Mouse (Mus musculus) neural tube, embryonic 14.5 days (tissue): Measurements from ENCODE around the gene Olfr1306. TPM values are rescaled to one million over a fixed set of nuclear protein-coding genes. Genes with fewer than 3 reads are reported as not detected.

Experiments
- ATAC-seq: fragments of 200-750 bp; cut with Nextera tagmentation; 2 replicates; pipeline ENCODE4 v1.8.0; 2017; ENCODE audit warnings: low read depth, mild to moderate bottlenecking, moderate TSS enrichment, moderate library complexity
- H3K27ac ChIP-seq: fragments of 300-500 bp; sonication (generic); 2 replicates; pipeline ENCODE4 v1.5.1; 2014; ENCODE audit warnings: low read depth, mild to moderate bottlenecking, control low read depth, low read length, moderate library complexity, mixed read lengths
- H3K27me3 ChIP-seq: fragments of 300-500 bp; sonication (generic); 2 replicates; pipeline ENCODE4 v1.6.1; 2014; ENCODE audit warnings: low read length; ENCODE audit not compliant: control insufficient read depth, insufficient read depth
- H3K36me3 ChIP-seq: fragments of 300-500 bp; sonication (generic); 2 replicates; pipeline ENCODE4 v1.6.1; 2014; ENCODE audit warnings: low read length, mixed read lengths; ENCODE audit not compliant: control insufficient read depth, insufficient read depth
- H3K4me1 ChIP-seq: fragments of 300-500 bp; sonication (generic); 2 replicates; pipeline ENCODE4 v1.6.1; 2014; ENCODE audit warnings: low read length; ENCODE audit not compliant: control insufficient read depth, insufficient read depth
- H3K4me2 ChIP-seq: fragments of 300-500 bp; sonication (generic); 2 replicates; pipeline ENCODE4 v1.6.1; 2014; ENCODE audit warnings: mild to moderate bottlenecking, low read depth, low read length, control low read depth
- H3K4me3 ChIP-seq: fragments of 300-500 bp; sonication (generic); 2 replicates; pipeline ENCODE4 v1.5.1; 2014; ENCODE audit warnings: low read depth, low read length, control low read depth, mixed read lengths
- H3K9ac ChIP-seq: fragments of 300-500 bp; sonication (generic); replicated peaks from 2 replicates; pipeline ENCODE4 v1.6.1; 2014; ENCODE audit warnings: low read depth, mild to moderate bottlenecking, control low read depth, low read length, mixed read lengths
- H3K9me3 ChIP-seq: fragments of 300-500 bp; sonication (generic); 2 replicates; pipeline ENCODE4 v1.6.1; 2016; ENCODE audit warnings: low read length; ENCODE audit not compliant: control insufficient read depth
- WGBS: fragments of 180-500 bp; shearing (Covaris S2); extraction: QIAGEN DNeasy Blood & Tissue Kit; methylation state at CpG from one replicate; pipeline ENCODE4 v1.1.7; 2014; 5-methylcytosine and 5-hydroxymethylcytosine counted together
- polyA plus RNA-seq: library from polyadenylated mRNA; unstranded; fragments of >200 nt; fragmentation: Nextera tagmentation; extraction: Ambion mirVana; gene quantifications from 2 replicates; pipeline ENCODE4 v1.2.1, GENCODE M21; 2014

Olfr1306 gene
- not detected in 2 replicates for polyA plus RNA-seq

DNA sequence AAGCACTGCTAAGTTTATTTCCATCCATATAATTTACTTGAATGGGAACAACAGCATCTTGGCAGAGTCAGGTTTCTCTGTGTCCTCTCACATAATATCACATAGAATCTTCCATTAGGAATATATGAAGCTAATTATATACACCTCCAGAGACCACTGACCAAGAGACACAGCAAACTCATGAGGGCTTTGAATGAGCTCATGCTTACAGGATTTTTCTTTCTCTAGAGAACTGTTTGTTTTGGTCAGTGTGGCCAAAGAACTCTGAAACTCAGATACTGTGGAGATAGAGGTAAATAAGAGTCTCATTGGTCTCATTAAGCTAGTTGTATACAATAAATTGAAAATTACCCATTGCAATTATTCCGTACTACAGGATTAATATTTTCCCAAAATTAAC is at the start of gene Olfr1306:
Gene Olfr1306, minus strand, starts transcription at position 101 of the 400 bp plus-strand sequence.
- 74% methylated on average over 1 of the region's 1 CpGs for WGBS
- no peak within 1 kb of the TSS for H3K4me2 ChIP-seq

DNA sequence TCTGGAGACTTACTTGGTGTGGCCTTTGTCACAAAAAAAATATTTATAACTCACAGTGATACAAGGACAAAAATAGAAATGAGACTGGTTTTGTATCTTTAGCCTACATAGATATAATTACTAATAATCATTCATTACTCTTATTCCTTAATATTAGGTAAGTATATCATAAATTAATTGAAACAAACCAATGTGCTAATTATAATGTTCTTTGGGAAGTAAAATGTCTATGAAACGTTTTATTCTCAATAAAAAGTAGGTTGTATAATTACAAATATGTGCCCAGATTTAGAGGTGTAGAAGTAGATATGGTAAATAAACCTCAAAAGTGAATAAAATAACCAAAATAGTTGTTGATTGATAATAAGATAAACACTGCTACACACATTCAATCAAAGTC is 48.8 kb upstream of the Olfr1306 start, which contains the start of gene Olfr1308:
Gene Olfr1308, minus strand, starts transcription at position 101 of the 400 bp plus-strand sequence.
- ATAC-seq, result no peak
- no peaks in the 10 kb centered on the region for H3K9me3 ChIP-seq
- WGBS, result 63% methylated on average over 1 of the region's 1 CpGs
- H3K27me3 ChIP-seq, result no peaks in the 10 kb centered on the region
- H3K36me3 ChIP-seq, result no peaks in the 10 kb centered on the region
- H3K4me1 ChIP-seq, result no peaks in the 10 kb centered on the region
- H3K9ac ChIP-seq, result no peak within 1 kb of the TSS
- no peak within 1 kb of the TSS for H3K4me3 ChIP-seq
- no peak within 1 kb of the TSS for H3K4me2 ChIP-seq
- H3K27ac ChIP-seq, result no peak within 1 kb of the TSS

More for the DNA sequence above, at the start of gene Olfr1306:
- ATAC-seq, result no peak
- H3K4me3 ChIP-seq, result no peak within 1 kb of the TSS
- H3K4me1 ChIP-seq, result no peaks in the 10 kb centered on the region
- H3K27me3 ChIP-seq, result no peaks in the 10 kb centered on the region
- no peaks in the 10 kb centered on the region for H3K36me3 ChIP-seq
- H3K27ac ChIP-seq, result no peak within 1 kb of the TSS
- H3K9ac ChIP-seq, result no peak within 1 kb of the TSS
- H3K9me3 ChIP-seq, result no peaks in the 10 kb centered on the region

DNA sequence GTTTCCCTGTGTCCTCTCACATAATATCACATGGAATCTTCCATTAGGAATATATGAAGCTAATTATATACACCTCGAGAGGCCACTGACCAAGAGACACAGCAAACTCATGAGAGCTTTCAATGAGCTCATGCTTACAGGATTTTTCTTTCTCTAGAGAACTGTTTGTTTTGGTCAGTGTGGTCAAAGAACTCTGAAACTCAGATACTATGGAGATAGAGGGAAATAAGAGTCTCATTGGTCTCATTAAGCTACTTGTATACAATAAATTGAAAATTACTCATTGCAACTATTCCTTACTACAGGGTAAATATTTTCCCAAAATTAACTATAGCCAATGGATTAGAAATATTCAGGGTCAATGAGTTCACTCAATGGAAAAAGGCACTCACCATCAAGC is 33.3 kb upstream of the Olfr1306 start, which contains the start of gene Olfr1307:
Gene Olfr1307, minus strand, starts transcription at position 101 of the 400 bp plus-strand sequence.
- H3K4me1 ChIP-seq, result no peaks in the 10 kb centered on the region
- H3K9ac ChIP-seq, result no peak within 1 kb of the TSS
- WGBS, result 83% methylated on average over 1 of the region's 1 CpGs
- H3K27me3 ChIP-seq, result no peaks in the 10 kb centered on the region
- H3K27ac ChIP-seq, result no peak within 1 kb of the TSS
- no peaks in the 10 kb centered on the region for H3K36me3 ChIP-seq
- H3K4me3 ChIP-seq, result no peak within 1 kb of the TSS
- H3K9me3 ChIP-seq, result no peaks in the 10 kb centered on the region
- no peak within 1 kb of the TSS for H3K4me2 ChIP-seq
- no peak for ATAC-seq

DNA sequence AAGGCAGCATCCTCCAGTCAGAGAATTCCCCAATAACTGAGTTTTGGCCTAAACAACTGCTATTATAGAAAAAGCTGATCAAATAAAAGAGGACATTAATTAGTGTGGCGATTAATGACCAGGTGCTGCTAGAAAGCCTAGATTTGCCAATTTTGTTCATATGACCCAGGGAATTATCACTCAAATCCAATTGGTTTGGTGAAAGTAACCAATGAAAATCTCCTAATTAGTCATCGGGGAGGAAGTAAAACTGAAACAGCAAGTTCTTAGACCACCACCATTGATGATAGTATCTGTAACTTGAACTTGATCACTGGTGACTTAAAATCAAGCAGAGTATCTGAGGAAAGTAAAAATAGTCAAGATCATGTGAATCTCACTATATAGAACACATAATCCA is 39.0 kb downstream of the Olfr1306 start, which contains the start of gene Olfr1305:
Gene Olfr1305, minus strand, starts transcription at position 101 of the 400 bp plus-strand sequence.
- Histone ChIP-seq H3K4me3 (no peak within 1 kb of the TSS), H3K27me3 (no peaks in the 10 kb centered on the region), H3K4me1 (no peaks in the 10 kb centered on the region), H3K4me2 (no peak within 1 kb of the TSS), H3K36me3 (no peaks in the 10 kb centered on the region), H3K27ac (no peak within 1 kb of the TSS), H3K9me3 (no peaks in the 10 kb centered on the region), H3K9ac (no peak within 1 kb of the TSS)
- WGBS, result 91% methylated on average over 2 of the region's 2 CpGs
- no peak for ATAC-seq

Other genes with a start within 250 kb of the Olfr1306 start
- gene Olfr1301, start 165.3 kb downstream of the Olfr1306 start, polyA plus RNA-seq, result not detected in 2 replicates
- gene Olfr1302, start 138.8 kb downstream of the Olfr1306 start, polyA plus RNA-seq, result not detected in 2 replicates
- not detected in 2 replicates for gene Olfr1303, start 95.9 kb downstream of the Olfr1306 start, polyA plus RNA-seq
- not detected in 2 replicates for gene Olfr1305, start 39.1 kb downstream of the Olfr1306 start, polyA plus RNA-seq
- gene Olfr1307, start 33.2 kb upstream of the Olfr1306 start, polyA plus RNA-seq, result 0.03 TPM in 1 of 2 replicates, not detected in the other
- gene Olfr1308, start 48.7 kb upstream of the Olfr1306 start, polyA plus RNA-seq, result not detected in 2 replicates
- not detected in 2 replicates for gene Olfr1309, start 74.0 kb upstream of the Olfr1306 start, polyA plus RNA-seq
- gene Olfr1310, start 96.4 kb upstream of the Olfr1306 start, polyA plus RNA-seq, result not detected in 2 replicates
- gene Olfr1311, start 108.1 kb upstream of the Olfr1306 start, polyA plus RNA-seq, result not detected in 2 replicates
- gene Olfr1312, start 134.0 kb upstream of the Olfr1306 start, polyA plus RNA-seq, result not detected in 2 replicates
- not detected in 2 replicates for gene Olfr1313, start 161.6 kb upstream of the Olfr1306 start, polyA plus RNA-seq
- gene Olfr1314, start 180.5 kb upstream of the Olfr1306 start, polyA plus RNA-seq, result not detected in 2 replicates
- gene Olfr1315-ps1, start 199.2 kb upstream of the Olfr1306 start, polyA plus RNA-seq, result not detected in 2 replicates
- not detected in 2 replicates for gene Olfr1316, start 218.7 kb upstream of the Olfr1306 start, polyA plus RNA-seq
- gene Olfr1317, start 224.1 kb upstream of the Olfr1306 start, polyA plus RNA-seq, result not detected in 2 replicates
- gene Olfr1318, start 237.9 kb upstream of the Olfr1306 start, polyA plus RNA-seq, result 0.08 TPM in 1 of 2 replicates, not detected in the other